Mouse (Mus musculus): Measurements from ENCODE around the gene Mapk14. TPM values are rescaled to one million over a fixed set of nuclear protein-coding genes. Genes with fewer than 3 reads are reported as not detected.
A peak's percentile ranks its signal among the peaks of the same experiment; 100 is the strongest.

Gene Mapk14
- total and polyA plus RNA-seq, 3 experiments = 22.6 to 59.8 (median 27.6) TPM

- Histone ChIP-seq H3K79me2 (replicated peaks; ENCODE audit: control insufficient read depth, extremely low read depth, insufficient read depth, poor library complexity, severe bottlenecking) (peaks cover 12% of the 10 kb centered on the region; the same call in 1 of the 2 replicates), H3K4me2 (ENCODE audit: insufficient read depth, low read depth, poor library complexity, severe bottlenecking) (no peak overlapping the region), H3K27ac (ENCODE audit: insufficient read depth, low read depth) (no peak overlapping the region), H3K4me1 (ENCODE audit: control insufficient read depth in 1 of 2, insufficient read depth in 2 of 2) (peaks cover 16 to 78% of the 10 kb centered on the region in 2 experiments), H3K9ac (ENCODE audit: insufficient read depth, low read depth) (no peak overlapping the region), H3K36me3 (replicated peaks in 1 of 2; ENCODE audit: control insufficient read depth in 1 of 2, insufficient read depth in 1 of 2, low read length in 1 of 2) (peaks cover 3 to 28% of the 10 kb centered on the region in 2 experiments), H3K4me3 (replicated peaks in 1 of 3; ENCODE audit: low read depth in 2 of 3, low read length in 2 of 3, poor library complexity in 1 of 3) (no peak overlapping the region), H3K27me3 (replicated peaks) (no peaks in the 10 kb centered on the region), H3K9me3 (replicated peaks; ENCODE audit: low read length) (peaks cover 3% of the 10 kb centered on the region)
- in situ Hi-C loops (cut with MboI; ENCODE audit: low pct_ligation_motif_present, low pct_unique_long_range_greater_than_20kb, low sequenced_read_pairs) = no loop called here
- dilution Hi-C loops (cut with MboI; ENCODE audit: extremely low pct_ligation_motif_present, extremely low pct_unique_long_range_greater_than_20kb, low sequenced_read_pairs) = no loop called here
- TF ChIP-seq JUND (conservative IDR thresholded peaks at IDR 0.05; ENCODE audit: low read depth, low read length) (no peak), TBP (conservative IDR thresholded peaks at IDR 0.05; ENCODE audit: low read depth, low read length) (no peak), MYC (IDR thresholded peaks at IDR 0.05; ENCODE audit: low read depth, low read length) (no peak), CTCF (conservative IDR thresholded peaks at IDR 0.05 in 1 of 2, IDR thresholded peaks at IDR 0.05 in 1 of 2; ENCODE audit: low read depth in 2 of 2, low read length in 2 of 2) (no peak), USF2 (conservative IDR thresholded peaks at IDR 0.05; ENCODE audit: low read depth, low read length) (no peak), ZC3H11A (IDR thresholded peaks at IDR 0.05; ENCODE audit: low read depth, low read length) (no peak), SMC3 (IDR thresholded peaks at IDR 0.05; ENCODE audit: low read depth, low read length) (no peak), MAFK (IDR thresholded peaks at IDR 0.05; ENCODE audit: insufficient replicate concordance, low read length) (no peak), ZKSCAN1 (IDR thresholded peaks at IDR 0.05; ENCODE audit: borderline replicate concordance, low read depth, low read length) (no peak), CHD2 (IDR thresholded peaks at IDR 0.05; ENCODE audit: low read length) (no peak), ELF1 (IDR thresholded peaks at IDR 0.05; ENCODE audit: low read depth, low read length) (no peak), TCF12 (IDR thresholded peaks at IDR 0.05; ENCODE audit: low read depth, low read length) (no peak), ETS1 (conservative IDR thresholded peaks at IDR 0.05; ENCODE audit: low read depth, low read length) (no peak), MAX (IDR thresholded peaks at IDR 0.05; ENCODE audit: low read length) (no peak)
- DNase-seq (ENCODE audit: extremely low read depth) = no peak
Measured at GRCm38 (mm10) chr17:28708989-28709388, 17.9 kb downstream of the Mapk14 start.

GRCm38 (mm10) chr17:28709552-28710290, 18.6 kb downstream of the Mapk14 start:
- H3K9me3 ChIP-seq (replicated peaks; ENCODE audit: low read length) = peaks cover 3% of the 10 kb centered on the region
- peaks cover 16 to 78% of the 10 kb centered on the region in 2 experiments for H3K4me1 ChIP-seq (ENCODE audit: control insufficient read depth in 1 of 2, insufficient read depth in 2 of 2)
- peak overlapping the region; percentile 61 for H3K9ac ChIP-seq (ENCODE audit: insufficient read depth, low read depth)
- peaks cover 10 to 35% of the 10 kb centered on the region in 2 experiments for H3K36me3 ChIP-seq (replicated peaks in 1 of 2; ENCODE audit: control insufficient read depth in 1 of 2, insufficient read depth in 1 of 2, low read length in 1 of 2)
- in situ Hi-C loops (cut with MboI; ENCODE audit: low pct_ligation_motif_present, low pct_unique_long_range_greater_than_20kb, low sequenced_read_pairs) (no loop called here), dilution Hi-C loops (cut with MboI; ENCODE audit: extremely low pct_ligation_motif_present, extremely low pct_unique_long_range_greater_than_20kb, low sequenced_read_pairs) (no loop called here)
- H3K27ac ChIP-seq (ENCODE audit: insufficient read depth, low read depth) = peak overlapping the region; percentile 88
- H3K4me2 ChIP-seq (ENCODE audit: insufficient read depth, low read depth, poor library complexity, severe bottlenecking) = peak overlapping the region; percentile 78
- peak overlapping the region in 1 of 3 experiments; percentile 30 for H3K4me3 ChIP-seq (replicated peaks in 1 of 3; ENCODE audit: low read depth in 2 of 3, low read length in 2 of 3, poor library complexity in 1 of 3)
- no peaks in the 10 kb centered on the region for H3K27me3 ChIP-seq (replicated peaks)
- H3K79me2 ChIP-seq (replicated peaks; ENCODE audit: control insufficient read depth, extremely low read depth, insufficient read depth, poor library complexity, severe bottlenecking) = peaks cover 12% of the 10 kb centered on the region; the same call in 1 of the 2 replicates
- peak; percentile 79 for DNase-seq (ENCODE audit: extremely low read depth)
- no peak for TF ChIP-seq NRF1 (IDR thresholded peaks at IDR 0.05; ENCODE audit: low read depth, low read length)
- TF ChIP-seq ZKSCAN1 (IDR thresholded peaks at IDR 0.05; ENCODE audit: borderline replicate concordance, low read depth, low read length) = no peak
- TF ChIP-seq ETS1 (conservative IDR thresholded peaks at IDR 0.05; ENCODE audit: low read depth, low read length) = no peak; the same call in 1 of the 2 replicates
- TF ChIP-seq MAX (IDR thresholded peaks at IDR 0.05; ENCODE audit: low read length) = no peak
- TF ChIP-seq HCFC1 (IDR thresholded peaks at IDR 0.05; ENCODE audit: low read depth, low read length) = no peak
- TF ChIP-seq USF1 (IDR thresholded peaks at IDR 0.05; ENCODE audit: low read depth, low read length) = no peak
- TF ChIP-seq ZNF384 (IDR thresholded peaks at IDR 0.05; ENCODE audit: low read depth, low read length) = no peak
- no peak; the same call in 1 of the 2 replicates for TF ChIP-seq MXI1 (IDR thresholded peaks at IDR 0.05; ENCODE audit: low read depth, low read length)
- TF ChIP-seq MAZ (IDR thresholded peaks at IDR 0.05; ENCODE audit: low read depth, low read length) = no peak
- no peak for TF ChIP-seq RCOR1 (conservative IDR thresholded peaks at IDR 0.05; ENCODE audit: low read depth, low read length)
- no peak for TF ChIP-seq POLR2A (IDR thresholded peaks at IDR 0.05; ENCODE audit: low read depth, low read length)
- peak; percentile 55 for TF ChIP-seq EP300 (IDR thresholded peaks at IDR 0.05; ENCODE audit: low read length)
- TF ChIP-seq TCF12 (IDR thresholded peaks at IDR 0.05; ENCODE audit: low read depth, low read length) = no peak
- no peak for TF ChIP-seq TBP (conservative IDR thresholded peaks at IDR 0.05; ENCODE audit: low read depth, low read length)
- TF ChIP-seq UBTF (IDR thresholded peaks at IDR 0.05; ENCODE audit: low read depth, low read length) = no peak
- TF ChIP-seq POLR2AphosphoS2 (IDR thresholded peaks at IDR 0.05; ENCODE audit: low read depth, low read length) = no peak
- TF ChIP-seq E2F4 (IDR thresholded peaks at IDR 0.05; ENCODE audit: insufficient replicate concordance, low read depth, low read length) = no peak
- TF ChIP-seq GABPA (IDR thresholded peaks at IDR 0.05; ENCODE audit: insufficient replicate concordance, low read depth, low read length) = no peak
- no peak for TF ChIP-seq ZC3H11A (IDR thresholded peaks at IDR 0.05; ENCODE audit: low read depth, low read length)
- TF ChIP-seq CHD1 (IDR thresholded peaks at IDR 0.05; ENCODE audit: low read depth, low read length) = no peak; the same call in 1 of the 2 replicates
- TF ChIP-seq ELF1 (IDR thresholded peaks at IDR 0.05; ENCODE audit: low read depth, low read length) = no peak
- no peak for TF ChIP-seq BHLHE40 (IDR thresholded peaks at IDR 0.05; ENCODE audit: low read depth, low read length)
- no peak for TF ChIP-seq NELFE (IDR thresholded peaks at IDR 0.05; ENCODE audit: low read depth, low read length)
- TF ChIP-seq IRF4 (IDR thresholded peaks at IDR 0.05; ENCODE audit: low read depth, low read length) = peak; percentile 90
- TF ChIP-seq USF2 (conservative IDR thresholded peaks at IDR 0.05; ENCODE audit: low read depth, low read length) = no peak

All from CH12.LX (cell line).